Mouse (Mus musculus) monocyte, adult 59 days (primary cell): ENCODE data around the gene Olfr933. TPM values are rescaled to one million over a fixed set of nuclear protein-coding genes. Genes with fewer than 3 reads are reported as not detected.

ENCODE experiments used
- total RNA-seq, 2 experiments: library from RNA; stranded (reverse); gene quantifications; one replicate each; pipeline ENCODE4 v1.2.4; 2023

Gene Olfr933
- not detected for total RNA-seq

DNA sequence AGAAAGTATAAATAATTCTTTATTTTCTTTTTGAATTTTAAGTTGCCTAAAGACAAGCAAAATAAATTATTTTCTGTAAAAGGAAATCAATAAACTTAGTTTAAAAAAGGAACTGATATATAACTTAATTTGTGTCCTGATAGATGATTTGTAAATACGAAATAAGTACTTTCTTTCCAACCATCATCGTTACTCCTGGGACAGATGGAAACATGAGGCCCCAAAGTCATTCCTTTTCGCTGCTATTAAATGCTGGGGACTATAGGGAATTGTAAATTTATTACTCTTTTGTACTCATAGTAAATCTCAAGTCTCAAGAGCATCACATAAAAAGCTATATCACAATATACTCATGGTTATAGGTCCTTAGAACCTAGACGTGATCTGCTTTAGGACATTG is at the start of gene Olfr933:
Gene Olfr933, plus strand, starts transcription at position 301 of the 400 bp plus-strand sequence.

DNA sequence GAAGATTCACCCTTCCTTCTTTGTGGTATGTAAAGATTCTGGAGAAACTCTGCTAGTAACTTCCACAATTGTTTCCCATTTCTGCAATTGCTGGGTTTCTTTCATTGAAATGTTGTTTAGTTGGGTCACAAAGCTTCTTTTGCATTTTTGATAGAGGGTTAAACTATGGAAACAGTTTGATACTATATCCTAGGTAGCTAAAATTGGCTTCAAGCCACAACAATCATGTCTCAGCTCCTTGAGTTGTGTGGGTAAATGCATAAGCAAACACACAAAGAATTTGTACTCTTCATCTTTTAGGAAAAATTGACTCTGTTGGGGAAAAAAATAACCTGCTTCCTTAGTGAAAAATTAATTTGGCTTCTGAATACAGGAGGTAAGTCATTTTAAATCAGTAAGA is 42.6 kb upstream of the Olfr933 start, which contains the start of gene Olfr930:
Gene Olfr930, plus strand, starts transcription at position 301 of the 400 bp plus-strand sequence.

DNA sequence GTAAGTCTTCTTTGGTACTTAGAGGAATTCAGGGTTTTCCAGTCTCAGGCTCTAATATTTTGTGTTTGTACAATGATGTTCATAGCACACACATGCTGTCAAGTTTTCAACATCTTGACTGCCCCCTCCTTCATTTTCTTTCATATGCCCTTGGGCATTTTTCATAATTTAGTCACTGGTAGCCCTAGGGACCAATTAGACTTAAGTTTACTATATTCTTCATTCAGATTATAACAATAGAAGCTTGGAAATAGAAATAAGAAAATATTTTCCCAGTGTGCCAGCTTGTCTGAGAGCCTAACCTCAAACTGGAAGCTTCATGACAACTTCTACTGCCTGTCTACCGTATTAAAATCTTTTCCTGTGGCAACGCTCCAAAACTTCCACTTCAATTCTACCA is 16.1 kb downstream of the Olfr933 start, which contains the start of gene Olfr934:
Gene Olfr934, minus strand, starts transcription at position 101 of the 400 bp plus-strand sequence.

DNA sequence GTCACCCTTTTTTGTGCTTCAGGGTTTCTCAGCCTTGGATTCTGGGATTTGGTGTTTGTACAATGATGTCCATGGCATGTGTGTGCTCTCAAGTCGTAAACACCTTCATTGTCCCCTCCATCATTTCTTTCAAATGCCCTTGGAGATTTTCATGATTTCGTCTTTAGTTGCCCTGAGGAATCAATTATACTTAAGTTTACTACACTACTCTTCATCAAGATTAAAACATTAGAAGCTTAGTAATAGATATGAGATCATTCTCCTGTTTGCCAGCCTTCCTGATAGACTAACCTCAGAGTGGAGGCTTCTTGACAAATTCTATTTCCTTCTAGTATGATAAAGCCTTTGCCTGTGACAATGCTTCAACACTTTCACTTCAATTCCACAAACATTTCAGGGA is 27.5 kb downstream of the Olfr933 start, which contains the start of gene Olfr935:
Gene Olfr935, minus strand, starts transcription at position 101 of the 400 bp plus-strand sequence.

DNA sequence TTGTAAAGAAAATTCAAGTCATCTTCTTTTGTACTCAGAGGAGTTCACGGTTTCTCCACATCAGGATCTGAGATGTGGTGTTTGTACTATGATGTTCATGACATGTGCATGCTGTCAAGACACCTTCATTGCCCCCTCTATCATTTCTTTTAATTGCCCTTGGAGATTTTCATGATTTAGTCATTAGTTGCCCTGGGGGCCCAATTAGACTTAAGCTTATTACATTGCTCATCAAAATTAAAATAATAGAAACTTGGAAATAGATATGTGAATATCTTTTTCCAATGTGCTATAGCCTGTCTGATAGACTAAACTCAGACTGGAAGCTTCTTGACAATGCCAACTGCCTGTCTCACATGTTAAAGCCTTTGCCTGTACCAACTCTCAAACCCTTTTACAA is 51.2 kb downstream of the Olfr933 start, which contains the start of gene Olfr146:
Gene Olfr146, minus strand, starts transcription at position 101 of the 400 bp plus-strand sequence.

Other genes starting within 250 kb of the Olfr933 start
- gene Olfr920, start 220.0 kb upstream of the Olfr933 start, total RNA-seq: under 1 TPM; 0.67 to 0.84 TPM
- not detected for gene Olfr921, start 199.2 kb upstream of the Olfr933 start, total RNA-seq
- gene Olfr922, start 157.7 kb upstream of the Olfr933 start, total RNA-seq: not detected
- not detected for gene Olfr923, start 145.8 kb upstream of the Olfr933 start, total RNA-seq
- not detected for gene Olfr924, start 127.9 kb upstream of the Olfr933 start, total RNA-seq
- gene Olfr26, start 117.3 kb upstream of the Olfr933 start, total RNA-seq: not detected
- not detected for gene Olfr926, start 95.2 kb upstream of the Olfr933 start, total RNA-seq
- not detected for gene Olfr930, start 42.5 kb upstream of the Olfr933 start, total RNA-seq
- not detected for gene Olfr934, start 16.0 kb downstream of the Olfr933 start, total RNA-seq
- not detected for gene Olfr935, start 27.4 kb downstream of the Olfr933 start, total RNA-seq
- not detected for gene Olfr146, start 51.1 kb downstream of the Olfr933 start, total RNA-seq
- gene Olfr937, start 92.6 kb downstream of the Olfr933 start, total RNA-seq: not detected
- gene Olfr938, start 106.6 kb downstream of the Olfr933 start, total RNA-seq: not detected
- gene Olfr27, start 155.8 kb downstream of the Olfr933 start, total RNA-seq: not detected
- gene Olfr943, start 194.0 kb downstream of the Olfr933 start, total RNA-seq: not detected
- not detected for gene Olfr944, start 229.6 kb downstream of the Olfr933 start, total RNA-seq